Mouse (Mus musculus): ENCODE results near the gene Rnf148.

- TF ChIP-seq CTCF (IDR thresholded peaks at IDR 0.05) (no peak), EP300 (IDR thresholded peaks at IDR 0.05) (no peak)
Measured at GRCm38 (mm10) chr6:23655036-23655435, at the start of gene Rnf148.
